Mouse (Mus musculus): ENCODE measurements around the gene Atxn2.
A peak's percentile ranks its signal among the peaks of the same experiment; 100 is the strongest.
"Not testable (repeated sequence)": the region's sequence is repeated elsewhere in the genome, so short reads cannot be mapped to it uniquely, and the experiment has no call there.

Gene Atxn2

GRCm38 (mm10) chr5:121711174-121711927, at the start of gene Atxn2:
Atxn2 (plus strand) TSS chr5:121711337.
- peak; percentile 93 for DNase-seq (ENCODE audit: low read depth, low spot score)

- no peak for DNase-seq (ENCODE audit: low read depth, low spot score)
Measured at GRCm38 (mm10) chr5:121661494-121661893, 49.6 kb upstream of the Atxn2 start.

DNA sequence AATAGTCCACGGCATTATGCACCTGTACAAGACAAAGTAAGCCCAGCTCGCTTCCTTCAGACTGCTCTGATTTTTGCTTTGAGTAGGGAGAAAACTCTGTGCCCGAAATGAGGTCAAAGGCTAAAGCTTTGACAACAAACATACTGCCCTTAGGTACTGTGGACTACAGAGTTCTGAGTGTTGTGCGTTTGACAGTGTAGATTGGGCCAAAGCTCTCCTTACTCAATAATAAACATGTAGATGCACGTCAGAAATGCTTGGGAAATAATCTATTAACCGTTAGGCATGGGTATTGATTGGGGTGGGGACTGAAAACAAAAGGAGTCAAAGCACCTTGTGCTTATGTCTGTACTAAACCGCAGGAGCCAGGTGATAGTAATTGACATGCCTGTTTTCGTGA, 47.7 kb upstream of the Atxn2 start:
- no peak for DNase-seq (ENCODE audit: low read depth, low spot score)

- no peak for DNase-seq (ENCODE audit: low read depth, low spot score)
Measured at GRCm38 (mm10) chr5:121664078-121664477, 47.1 kb upstream of the Atxn2 start.

GRCm38 (mm10) chr5:121664971-121665370, 46.2 kb upstream of the Atxn2 start:
- DNase-seq (ENCODE audit: low read depth, low spot score), result no peak

GRCm38 (mm10) chr5:121667067-121667466, 44.1 kb upstream of the Atxn2 start:
- no peak for DNase-seq (ENCODE audit: low read depth, low spot score)

DNA sequence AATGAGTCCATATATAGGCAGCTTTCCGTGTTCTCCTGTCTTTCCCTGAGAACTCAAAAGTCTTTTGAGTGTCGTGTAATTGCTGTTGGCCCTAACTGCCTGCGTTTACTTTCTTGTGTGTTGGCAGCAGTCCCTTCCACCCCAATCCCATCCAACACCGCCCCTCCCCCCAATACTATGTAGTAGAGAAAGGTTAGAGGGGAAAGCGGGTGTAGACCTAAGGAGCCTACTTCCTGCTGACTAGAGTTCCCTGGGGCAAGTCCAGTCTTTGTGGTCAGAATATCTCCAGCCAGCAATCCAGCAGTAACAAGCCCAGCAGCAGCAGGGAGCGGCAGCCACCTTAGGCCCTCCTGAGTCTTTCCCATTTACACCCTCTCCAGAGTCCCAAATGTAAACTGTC, 42.7 kb upstream of the Atxn2 start:
- no peak for DNase-seq (ENCODE audit: low read depth, low spot score)

DNA sequence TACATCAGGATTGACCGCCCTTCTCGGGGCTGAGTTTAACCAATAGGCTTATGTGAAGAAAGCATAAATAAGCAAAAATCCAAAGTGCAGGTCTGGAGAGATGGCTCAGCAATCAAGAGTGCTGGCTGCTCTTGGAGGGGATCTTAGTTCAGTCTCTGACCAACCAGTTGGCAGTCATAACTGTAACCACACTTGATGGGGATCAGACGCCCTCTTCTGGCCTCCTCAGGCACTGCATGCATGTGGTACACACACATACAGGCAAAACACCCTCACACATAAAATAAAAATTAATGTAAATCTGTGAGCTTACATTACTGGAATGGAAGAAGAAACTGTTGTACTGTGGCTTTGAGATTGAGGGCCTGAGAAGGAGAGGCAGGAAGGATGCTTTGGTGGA, 40.7 kb upstream of the Atxn2 start:
- peak; percentile 83 for DNase-seq (ENCODE audit: low read depth, low spot score)

DNA sequence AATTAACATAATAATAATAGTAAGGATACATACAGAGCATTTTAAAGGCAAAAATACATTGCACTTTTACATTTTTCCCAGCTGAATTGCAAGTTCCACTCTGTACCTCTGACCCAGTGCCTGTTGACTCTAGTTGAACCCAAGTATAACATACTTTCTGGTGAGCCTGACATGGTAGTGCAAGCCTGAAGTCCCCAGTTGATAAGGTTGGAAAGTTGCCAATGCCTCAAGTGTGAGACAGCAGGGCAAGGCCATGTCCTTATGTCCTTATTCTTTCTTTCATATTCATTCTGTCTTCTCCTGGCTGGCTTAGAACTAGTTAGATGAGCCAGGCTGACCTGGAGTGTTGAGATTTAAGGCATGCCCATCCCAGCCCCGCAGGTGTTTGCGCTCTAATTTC, 28.9 kb upstream of the Atxn2 start:
- no peak for DNase-seq (ENCODE audit: low read depth, low spot score)

DNA sequence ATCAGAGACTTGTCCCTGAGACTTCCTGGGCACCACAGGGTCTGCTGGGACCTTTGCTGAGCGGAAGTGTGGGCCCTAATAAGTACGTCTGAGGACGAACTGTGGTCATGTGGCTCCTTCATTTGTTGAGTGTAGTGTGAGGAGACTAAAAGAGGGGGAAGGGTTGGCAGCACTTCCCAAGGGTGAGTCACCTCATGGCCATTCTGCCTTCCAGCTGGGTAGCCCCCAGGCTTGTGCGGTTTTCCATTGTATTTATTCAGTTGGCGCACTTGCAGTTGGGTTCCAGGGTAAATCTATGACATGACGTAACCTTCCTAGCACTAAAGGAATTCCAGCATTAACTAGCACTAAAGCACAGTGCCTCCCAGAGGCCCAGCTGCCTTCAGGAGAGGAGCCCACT, 25.6 kb upstream of the Atxn2 start:
- no peak for DNase-seq (ENCODE audit: low read depth, low spot score)

DNA sequence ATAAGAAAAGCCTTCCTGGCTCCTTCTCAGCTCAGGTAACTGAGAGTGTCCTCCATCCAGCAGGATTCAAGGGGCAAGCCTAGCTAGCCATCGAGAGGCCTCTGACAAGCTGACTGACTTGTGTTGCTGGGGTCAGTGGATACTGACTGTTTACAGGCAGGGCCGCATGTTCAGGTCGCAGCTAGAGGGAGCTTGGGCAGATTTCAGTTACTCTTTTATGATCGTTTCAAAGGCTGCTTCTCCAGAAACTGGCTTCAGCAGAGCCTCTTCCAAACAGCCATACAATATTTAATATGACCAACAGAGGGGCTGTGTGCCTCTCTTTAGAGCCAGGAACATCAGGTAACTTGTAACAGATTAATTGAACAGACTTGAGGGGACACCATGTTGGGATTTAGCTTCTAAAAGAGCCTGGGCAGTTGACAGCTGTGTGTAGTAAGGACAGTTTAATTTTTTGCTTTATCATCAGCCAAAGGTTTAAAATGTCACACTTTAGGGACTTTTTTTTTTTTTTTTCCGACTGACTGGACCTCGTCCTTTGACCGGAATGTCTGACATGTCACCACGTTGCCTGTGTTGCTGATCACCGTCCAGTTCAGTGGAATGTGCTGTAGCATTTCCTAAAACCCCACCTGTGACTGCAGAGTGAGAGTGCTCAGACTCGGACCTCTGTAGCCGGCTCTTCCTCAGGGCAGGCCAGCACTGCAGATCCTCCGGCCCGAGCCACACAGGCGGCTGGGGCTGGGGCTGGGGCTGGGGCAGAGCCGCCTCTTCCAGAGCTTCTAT, 24.8 kb upstream of the Atxn2 start:
- DNase-seq (ENCODE audit: low read depth, low spot score), result no peak

- DNase-seq (ENCODE audit: low read depth, low spot score), result no peak
Measured at GRCm38 (mm10) chr5:121690482-121691211, 20.5 kb upstream of the Atxn2 start.

- not testable (repeated sequence) for DNase-seq (ENCODE audit: low read depth, low spot score)
Measured at GRCm38 (mm10) chr5:121691436-121691835, 19.7 kb upstream of the Atxn2 start.

- DNase-seq (ENCODE audit: low read depth, low spot score), result no peak
Measured at GRCm38 (mm10) chr5:121692897-121693296, 18.2 kb upstream of the Atxn2 start.

GRCm38 (mm10) chr5:121696761-121697160, 14.4 kb upstream of the Atxn2 start:
- DNase-seq (ENCODE audit: low read depth, low spot score), result peak; percentile 27

- DNase-seq (ENCODE audit: low read depth, low spot score), result no peak
Measured at GRCm38 (mm10) chr5:121699891-121700290, 11.2 kb upstream of the Atxn2 start.

DNA sequence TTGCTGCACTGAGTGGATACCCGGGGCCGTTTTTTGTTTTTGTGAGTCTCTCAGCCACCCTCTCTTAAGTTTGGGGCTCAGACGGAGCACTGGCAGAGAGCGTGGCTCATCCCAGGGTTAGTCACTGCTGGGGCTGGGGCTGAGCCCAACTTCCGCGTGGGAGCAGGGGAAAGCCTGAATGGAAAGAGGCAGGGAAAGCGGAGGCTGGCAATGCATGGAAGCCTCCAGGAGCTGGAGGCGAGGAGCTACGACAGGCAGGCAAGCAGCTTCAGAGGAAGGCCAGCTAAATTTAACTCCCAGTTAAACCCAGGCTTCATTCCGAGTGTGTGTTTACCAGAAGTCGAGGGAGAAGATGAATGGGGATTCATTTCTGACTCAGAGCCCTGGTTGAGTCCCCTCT, 10.6 kb upstream of the Atxn2 start:
- peak; percentile 35 for DNase-seq (ENCODE audit: low read depth, low spot score)

- no peak for DNase-seq (ENCODE audit: low read depth, low spot score)
Measured at GRCm38 (mm10) chr5:121701111-121701769, 9.9 kb upstream of the Atxn2 start.

GRCm38 (mm10) chr5:121703341-121703740, 7.8 kb upstream of the Atxn2 start:
- DNase-seq (ENCODE audit: low read depth, low spot score), result no peak

- DNase-seq (ENCODE audit: low read depth, low spot score), result peak; percentile 65
Measured at GRCm38 (mm10) chr5:121704512-121705248, 6.5 kb upstream of the Atxn2 start.

DNA sequence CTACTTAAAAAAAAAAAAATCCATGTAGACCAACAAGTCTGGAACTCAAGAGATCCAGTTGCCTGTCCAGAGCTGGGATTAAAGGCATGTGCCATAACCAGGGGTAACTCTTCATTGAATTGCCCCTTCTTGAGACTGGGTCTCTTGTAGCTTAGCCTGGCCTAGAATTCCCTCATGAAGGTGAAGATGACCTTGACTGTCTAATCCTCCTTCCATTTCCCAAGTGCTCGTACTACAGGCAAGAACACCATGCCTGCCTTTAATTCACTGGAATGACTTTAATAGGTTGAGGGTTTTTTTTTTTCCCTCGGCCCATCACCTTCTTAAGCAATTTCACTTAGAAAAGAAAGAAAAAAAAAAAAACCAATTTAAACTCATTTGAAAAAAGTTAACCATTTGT, 735 bp upstream of the Atxn2 start:
- DNase-seq (ENCODE audit: low read depth, low spot score), result peak; percentile 53
